Mouse (Mus musculus): Measurements from ENCODE around the gene Glrx2. TPM values are rescaled to one million over a fixed set of nuclear protein-coding genes. Genes with fewer than 3 reads are reported as not detected.

Glrx2 gene
- polyA plus RNA-seq, 1 experiment from 2014 or later, result 123 TPM

DNA sequence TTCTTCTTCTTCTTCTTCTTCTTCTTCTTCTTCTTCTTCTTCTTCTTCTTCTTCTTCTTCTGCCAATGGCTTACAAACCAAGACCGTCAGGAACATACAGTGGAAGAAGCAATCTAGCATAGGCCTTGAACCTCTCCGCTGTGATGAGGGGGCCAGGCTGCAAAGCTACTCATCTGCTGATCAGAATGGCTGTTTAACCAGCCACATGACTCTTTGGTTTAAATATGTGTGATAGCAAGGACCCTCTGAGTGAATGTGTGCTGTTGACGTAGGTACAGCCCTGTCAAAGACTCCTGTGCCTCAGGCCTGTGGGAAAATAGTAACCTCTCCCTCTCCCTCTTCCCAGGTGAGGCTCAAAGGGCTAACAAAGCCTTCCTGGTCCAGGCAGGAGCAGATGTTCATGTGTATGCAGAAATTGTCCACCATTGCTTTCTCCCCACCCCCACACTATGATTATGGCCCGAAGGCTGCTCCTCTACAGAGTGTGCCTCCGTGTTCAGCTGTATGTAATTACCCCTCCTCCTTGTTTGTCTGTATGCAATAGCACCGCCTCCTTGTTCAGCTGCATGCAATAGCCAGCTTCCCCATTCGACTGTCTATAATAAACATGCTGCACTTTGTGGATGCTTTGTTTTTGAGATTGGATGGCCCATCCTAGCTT lies 6.0 kb upstream of the Glrx2 start:
- no peaks in the 10 kb centered on the region for H3K9me3 ChIP-seq (ENCODE audit: control insufficient read depth, low read length)
- H3K4me3 ChIP-seq (ENCODE audit: low read length), result no peak overlapping the region
- no peaks in the 10 kb centered on the region for H3K36me3 ChIP-seq (ENCODE audit: control insufficient read depth, insufficient read depth, low read length)
- WGBS, result 65% methylated on average over 7 of the region's 7 CpGs
- no peak overlapping the region for H3K27ac ChIP-seq (ENCODE audit: low read depth, low read length)
- ATAC-seq, result no peak
- H3K4me2 ChIP-seq (ENCODE audit: low read length), result no peak overlapping the region
- no peaks in the 10 kb centered on the region for H3K27me3 ChIP-seq (replicated peaks; ENCODE audit: control insufficient read depth, insufficient read depth, low read length)
- no peak overlapping the region for H3K9ac ChIP-seq (ENCODE audit: low read depth, low read length)
- no peaks in the 10 kb centered on the region for H3K4me1 ChIP-seq (ENCODE audit: control insufficient read depth, insufficient read depth, low read depth, low read length)

- H3K4me1 ChIP-seq (ENCODE audit: control insufficient read depth, insufficient read depth, low read depth, low read length), result no peaks in the 10 kb centered on the region
- ATAC-seq, result no peak
Measured at GRCm38 (mm10) chr1:143710627-143710976, 5.5 kb upstream of the Glrx2 start.

DNA sequence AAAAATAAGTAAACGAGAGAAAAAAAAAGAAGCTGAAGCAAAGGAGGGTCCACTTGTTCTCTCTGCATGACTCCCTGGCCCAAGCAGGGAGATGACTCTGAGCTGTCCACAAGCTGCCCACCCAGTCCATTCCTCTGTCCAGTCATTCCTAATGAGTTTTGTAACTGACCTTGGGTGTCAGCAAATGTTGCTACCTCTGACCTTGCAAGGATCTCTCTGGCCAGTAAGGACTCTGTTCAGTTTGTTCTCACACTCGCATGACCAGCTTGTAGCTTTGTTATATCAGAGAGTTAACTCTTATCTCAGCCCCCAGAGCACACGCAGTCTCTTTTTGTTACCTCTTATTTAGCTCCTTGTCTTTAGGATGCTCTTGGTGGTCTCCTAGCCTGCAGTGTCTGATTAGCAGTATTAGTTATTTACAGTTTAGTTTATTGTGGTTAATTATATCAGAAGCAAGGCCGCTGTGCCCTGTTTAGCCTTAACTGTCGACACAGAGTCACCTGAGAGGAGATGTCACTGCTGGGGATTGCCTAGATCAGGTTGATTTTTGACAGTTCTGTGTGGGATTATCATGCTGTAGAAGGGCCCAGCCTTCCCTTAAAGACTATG lies 8.4 kb downstream of the Glrx2 start:
- H3K36me3 ChIP-seq (ENCODE audit: control insufficient read depth, insufficient read depth, low read length), result no peaks in the 10 kb centered on the region
- H3K4me3 ChIP-seq (ENCODE audit: low read length), result no peak overlapping the region
- no peak overlapping the region for H3K27ac ChIP-seq (ENCODE audit: low read depth, low read length)
- 89% methylated on average over 5 of the region's 5 CpGs for WGBS
- no peak overlapping the region for H3K4me2 ChIP-seq (ENCODE audit: low read length)
- no peaks in the 10 kb centered on the region for H3K9me3 ChIP-seq (ENCODE audit: control insufficient read depth, low read length)
- no peaks in the 10 kb centered on the region for H3K4me1 ChIP-seq (ENCODE audit: control insufficient read depth, insufficient read depth, low read depth, low read length)
- no peaks in the 10 kb centered on the region for H3K27me3 ChIP-seq (replicated peaks; ENCODE audit: control insufficient read depth, insufficient read depth, low read length)
- no peak overlapping the region for H3K9ac ChIP-seq (ENCODE audit: low read depth, low read length)
- no peak for ATAC-seq

More at GRCm38 (mm10) chr1:143710627-143710976, 5.5 kb upstream of the Glrx2 start:
- no peak overlapping the region for H3K27ac ChIP-seq (ENCODE audit: low read depth, low read length)
- no peaks in the 10 kb centered on the region for H3K9me3 ChIP-seq (ENCODE audit: control insufficient read depth, low read length)
- H3K4me3 ChIP-seq (ENCODE audit: low read length), result no peak overlapping the region
- no peaks in the 10 kb centered on the region for H3K36me3 ChIP-seq (ENCODE audit: control insufficient read depth, insufficient read depth, low read length)
- WGBS, result 75% methylated on average over 5 of the region's 5 CpGs
- H3K27me3 ChIP-seq (replicated peaks; ENCODE audit: control insufficient read depth, insufficient read depth, low read length), result no peaks in the 10 kb centered on the region
- no peak overlapping the region for H3K4me2 ChIP-seq (ENCODE audit: low read length)
- H3K9ac ChIP-seq (ENCODE audit: low read depth, low read length), result no peak overlapping the region

DNA sequence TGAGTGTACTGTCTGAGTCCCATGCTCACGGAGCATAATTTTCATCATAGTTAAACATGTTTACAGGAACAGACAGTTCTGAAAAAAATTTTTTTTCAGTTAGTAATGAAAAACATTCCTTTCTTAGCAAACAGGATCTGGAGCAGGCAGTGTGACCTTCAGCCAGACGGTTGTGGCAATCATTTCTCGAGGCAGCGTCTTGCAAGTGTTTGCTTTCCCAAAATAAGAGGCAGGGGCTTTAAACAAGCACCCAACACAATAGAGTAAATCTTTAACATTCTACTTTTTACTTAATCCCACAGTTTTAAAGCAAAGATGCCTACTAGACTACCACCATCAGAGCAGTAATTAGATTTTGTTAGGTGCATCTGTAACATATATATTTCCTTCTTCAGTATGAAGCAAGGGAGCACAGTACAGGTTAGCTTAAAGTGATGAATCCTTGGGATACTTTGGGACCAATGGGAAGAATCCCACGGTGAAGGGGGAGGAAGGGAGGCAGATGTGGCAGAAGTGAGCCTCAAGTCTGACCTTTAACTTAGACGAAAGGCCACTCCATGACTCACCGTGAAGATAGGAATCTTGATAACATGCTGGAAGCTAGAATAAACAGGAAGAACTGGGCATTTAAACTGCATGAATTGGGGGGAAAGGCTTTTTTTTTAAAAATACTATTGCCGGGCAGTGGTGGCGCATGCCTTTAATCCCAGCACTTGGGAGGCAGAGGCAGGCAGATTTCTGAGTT lies 11.7 kb downstream of the Glrx2 start:
- no peak overlapping the region for H3K4me2 ChIP-seq (ENCODE audit: low read length)
- WGBS, result 80% methylated on average over 9 of the region's 9 CpGs
- H3K9me3 ChIP-seq (ENCODE audit: control insufficient read depth, low read length), result no peaks in the 10 kb centered on the region
- no peak overlapping the region for H3K4me3 ChIP-seq (ENCODE audit: low read length)
- no peaks in the 10 kb centered on the region for H3K36me3 ChIP-seq (ENCODE audit: control insufficient read depth, insufficient read depth, low read length)
- no peak overlapping the region for H3K9ac ChIP-seq (ENCODE audit: low read depth, low read length)
- ATAC-seq, result no peak
- no peaks in the 10 kb centered on the region for H3K4me1 ChIP-seq (ENCODE audit: control insufficient read depth, insufficient read depth, low read depth, low read length)
- H3K27ac ChIP-seq (ENCODE audit: low read depth, low read length), result no peak overlapping the region
- H3K27me3 ChIP-seq (replicated peaks; ENCODE audit: control insufficient read depth, insufficient read depth, low read length), result no peaks in the 10 kb centered on the region

- no peaks in the 10 kb centered on the region for H3K9me3 ChIP-seq (ENCODE audit: control insufficient read depth, low read length)
- WGBS, result 80% methylated on average over 2 of the region's 2 CpGs
Measured at GRCm38 (mm10) chr1:143730899-143731298, 14.8 kb downstream of the Glrx2 start.

GRCm38 (mm10) chr1:143731691-143732090 lies 15.6 kb downstream of the Glrx2 start:
- no peak overlapping the region for H3K9ac ChIP-seq (ENCODE audit: low read depth, low read length)
- ATAC-seq, result no peak
- H3K9me3 ChIP-seq (ENCODE audit: control insufficient read depth, low read length), result no peaks in the 10 kb centered on the region
- no peaks in the 10 kb centered on the region for H3K27me3 ChIP-seq (replicated peaks; ENCODE audit: control insufficient read depth, insufficient read depth, low read length)
- H3K4me1 ChIP-seq (ENCODE audit: control insufficient read depth, insufficient read depth, low read depth, low read length), result no peaks in the 10 kb centered on the region
- no peak overlapping the region for H3K27ac ChIP-seq (ENCODE audit: low read depth, low read length)
- no peak overlapping the region for H3K4me3 ChIP-seq (ENCODE audit: low read length)
- no peaks in the 10 kb centered on the region for H3K36me3 ChIP-seq (ENCODE audit: control insufficient read depth, insufficient read depth, low read length)
- no peak overlapping the region for H3K4me2 ChIP-seq (ENCODE audit: low read length)
- 33% methylated on average over 4 of the region's 4 CpGs for WGBS

More at GRCm38 (mm10) chr1:143730899-143731298, 14.8 kb downstream of the Glrx2 start:
- no peak overlapping the region for H3K9ac ChIP-seq (ENCODE audit: low read depth, low read length)
- no peak overlapping the region for H3K27ac ChIP-seq (ENCODE audit: low read depth, low read length)
- H3K27me3 ChIP-seq (replicated peaks; ENCODE audit: control insufficient read depth, insufficient read depth, low read length), result no peaks in the 10 kb centered on the region
- no peak overlapping the region for H3K4me2 ChIP-seq (ENCODE audit: low read length)
- no peaks in the 10 kb centered on the region for H3K4me1 ChIP-seq (ENCODE audit: control insufficient read depth, insufficient read depth, low read depth, low read length)
- ATAC-seq, result no peak
- no peak overlapping the region for H3K4me3 ChIP-seq (ENCODE audit: low read length)
- H3K36me3 ChIP-seq (ENCODE audit: control insufficient read depth, insufficient read depth, low read length), result no peaks in the 10 kb centered on the region

DNA sequence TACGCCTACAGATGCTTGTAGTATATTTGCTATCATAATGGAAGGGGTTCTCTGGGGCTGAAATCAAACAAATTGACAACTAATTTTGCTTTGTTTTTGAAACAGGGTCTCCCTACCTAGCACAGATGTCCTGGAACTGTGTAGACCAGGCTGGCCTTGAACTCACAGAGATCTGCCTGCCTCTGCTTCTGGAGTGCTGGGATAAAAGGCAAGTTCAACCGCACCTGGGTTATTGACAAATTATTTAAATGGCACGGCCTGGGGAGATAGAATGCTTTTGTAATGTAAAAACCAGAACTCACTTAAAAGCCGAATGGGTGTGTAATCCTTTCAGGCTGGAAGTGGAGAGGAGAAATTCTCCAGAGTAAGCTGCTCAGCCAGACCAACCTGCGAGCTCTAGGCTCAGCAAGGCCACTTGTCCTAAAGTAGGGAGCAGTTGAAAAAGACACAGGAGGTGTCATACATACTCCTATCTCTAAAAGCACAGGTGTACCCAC lies 17.8 kb downstream of the Glrx2 start:
- Histone ChIP-seq H3K4me3 (ENCODE audit: low read length) (no peak overlapping the region), H3K27ac (ENCODE audit: low read depth, low read length) (no peak overlapping the region), H3K4me1 (ENCODE audit: control insufficient read depth, insufficient read depth, low read depth, low read length) (no peaks in the 10 kb centered on the region), H3K9me3 (ENCODE audit: control insufficient read depth, low read length) (no peaks in the 10 kb centered on the region), H3K4me2 (ENCODE audit: low read length) (no peak overlapping the region), H3K36me3 (ENCODE audit: control insufficient read depth, insufficient read depth, low read length) (no peaks in the 10 kb centered on the region), H3K27me3 (replicated peaks; ENCODE audit: control insufficient read depth, insufficient read depth, low read length) (no peaks in the 10 kb centered on the region), H3K9ac (ENCODE audit: low read depth, low read length) (no peak overlapping the region)
- no peak for ATAC-seq
- WGBS, result 80% methylated on average over 5 of the region's 5 CpGs

DNA sequence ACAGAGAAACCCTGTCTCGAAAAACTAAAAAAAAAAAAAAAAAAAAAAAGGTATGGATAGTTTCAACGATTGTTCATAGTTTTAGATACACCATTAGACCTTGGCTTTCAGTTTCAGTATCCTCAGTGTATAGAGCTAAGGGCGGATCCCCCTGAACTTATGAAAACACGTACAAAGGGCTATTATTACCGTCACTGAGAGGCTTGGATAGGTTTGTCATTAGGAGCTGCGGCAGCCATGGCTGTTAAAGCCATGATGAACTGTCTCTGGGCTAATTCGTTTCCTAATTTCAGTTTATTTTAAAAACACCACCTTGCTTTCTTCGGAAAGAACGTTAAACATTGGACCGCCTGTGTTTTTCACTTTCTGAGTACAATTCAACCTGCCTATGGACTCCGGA lies 22.7 kb downstream of the Glrx2 start:
- H3K36me3 ChIP-seq (ENCODE audit: control insufficient read depth, insufficient read depth, low read length), result no peaks in the 10 kb centered on the region; the same call in 1 of the 2 replicates
- H3K4me2 ChIP-seq (ENCODE audit: low read length), result peak overlapping the region; percentile 87
- peak; percentile 42 for ATAC-seq
- H3K9me3 ChIP-seq (ENCODE audit: control insufficient read depth, low read length), result no peaks in the 10 kb centered on the region
- H3K9ac ChIP-seq (ENCODE audit: low read depth, low read length), result peak overlapping the region; percentile 97
- peaks cover 3% of the 10 kb centered on the region for H3K4me1 ChIP-seq (ENCODE audit: control insufficient read depth, insufficient read depth, low read depth, low read length)
- H3K27me3 ChIP-seq (replicated peaks; ENCODE audit: control insufficient read depth, insufficient read depth, low read length), result no peaks in the 10 kb centered on the region
- WGBS, result 21% methylated on average over 11 of the region's 11 CpGs
- H3K27ac ChIP-seq (ENCODE audit: low read depth, low read length), result peak overlapping the region; percentile 95
- H3K4me3 ChIP-seq (ENCODE audit: low read length), result peak overlapping the region; percentile 90

All from hindbrain, embryonic 16.5 days (tissue).